In the genomic region with DNA sequence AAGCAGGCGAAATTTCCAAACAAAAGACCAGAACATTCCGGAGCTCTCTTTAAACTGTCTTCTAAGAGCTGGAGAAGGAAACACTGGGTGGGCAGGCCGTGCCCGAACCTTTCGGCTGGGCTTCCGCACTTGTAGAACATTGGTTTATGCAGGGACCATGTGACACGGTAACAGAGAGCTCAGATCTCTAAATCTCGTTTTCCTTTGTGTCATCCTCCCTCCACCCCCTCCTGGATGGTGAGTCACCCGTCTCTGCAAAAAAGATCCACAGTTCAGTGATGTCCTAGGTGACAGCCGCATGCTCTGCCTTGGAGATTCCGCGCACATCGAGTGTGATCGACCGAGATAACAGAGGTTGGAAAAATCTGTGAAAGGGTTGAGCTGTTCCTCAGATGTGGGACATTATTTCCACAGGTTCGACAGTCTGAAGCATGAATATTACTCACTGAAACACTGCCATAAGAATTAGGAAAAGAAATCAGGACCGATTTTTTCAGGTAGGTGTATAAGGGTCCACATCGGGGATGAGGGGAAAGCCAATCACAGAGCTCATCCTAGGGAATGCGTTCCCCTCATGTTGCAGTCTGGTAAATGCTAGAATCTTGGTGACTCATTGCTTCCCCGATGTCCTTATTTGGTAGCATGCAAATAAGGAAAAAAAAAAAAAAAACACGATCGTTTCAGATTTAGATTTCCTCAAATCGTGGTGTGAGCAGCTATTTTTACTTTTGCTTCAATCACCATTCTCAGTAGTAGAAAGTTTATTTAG, we compare ENCODE assay signal across 8 mouse cellular contexts.
A peak's percentile ranks its signal among the peaks of the same experiment; 100 is the strongest.
DNase-seq lines count a peak whose midpoint lies in the region; ATAC-seq lines count a peak whose summit lies in the region.

No protein-coding gene starts in this region.

- H3K36me3 ChIP-seq in embryonic facial prominence, embryonic 15.5 days = no peaks in the 10 kb centered on the region
- no peaks in the 10 kb centered on the region for H3K36me3 ChIP-seq in megakaryocyte, embryonic 14.5 days (replicated peaks; ENCODE audit: low read length)

- H3K27ac ChIP-seq in embryonic facial prominence, embryonic 15.5 days (replicated peaks) = peak overlapping the region; percentile 74

- no peak for ATAC-seq in cerebellum, adult (ENCODE audit: insufficient number of reproducible peaks, low FRiP score, low TSS enrichment)
- no peak for ATAC-seq in embryonic facial prominence, embryonic 15.5 days (ENCODE audit: insufficient number of reproducible peaks, low FRiP score, low TSS enrichment, low read depth)
- peak; percentile 34 to 47 for ATAC-seq in hematopoietic stem cell, adult 5-6 weeks (replicated peaks in 1 of 2; ENCODE audit: insufficient read depth in 1 of 2, low FRiP score in 2 of 2, low TSS enrichment in 1 of 2, low read depth in 1 of 2, poor library complexity in 2 of 2, severe bottlenecking in 2 of 2)

- 61% methylated on average over 23 of the region's 23 CpGs for WGBS in embryonic facial prominence, embryonic 15.5 days

- peak overlapping the region; percentile 27 for H3K4me2 ChIP-seq in embryonic facial prominence, embryonic 15.5 days (replicated peaks)

- peak overlapping the region; percentile 6 for H3K4me3 ChIP-seq in embryonic facial prominence, embryonic 15.5 days (replicated peaks)
- peak overlapping the region; percentile 29 for H3K4me3 ChIP-seq in megakaryocyte, embryonic 14.5 days (replicated peaks)

- H3K4me1 ChIP-seq in embryonic facial prominence, embryonic 15.5 days = peaks cover 20% of the 10 kb centered on the region
- H3K4me1 ChIP-seq in megakaryocyte, embryonic 14.5 days = peaks cover 40% of the 10 kb centered on the region

- no peaks in the 10 kb centered on the region for H3K9me3 ChIP-seq in embryonic facial prominence, embryonic 15.5 days (replicated peaks)
- no peaks in the 10 kb centered on the region for H3K9me3 ChIP-seq in megakaryocyte, embryonic 14.5 days

- no peaks in the 10 kb centered on the region for H3K27me3 ChIP-seq in embryonic facial prominence, embryonic 15.5 days
- H3K27me3 ChIP-seq in megakaryocyte, embryonic 14.5 days (replicated peaks) = peaks cover 58% of the 10 kb centered on the region

- H3K9ac ChIP-seq in embryonic facial prominence, embryonic 15.5 days = no peak overlapping the region

- peak; percentile 58 for DNase-seq in cerebellum, adult 11-12 months
- peak; percentile 82 for DNase-seq in T-cell, adult 2 months (ENCODE audit: low spot score)
- peak; percentile 80 for DNase-seq in left cerebral cortex, adult 11 months (ENCODE audit: low spot score)
- DNase-seq in thymus, postnatal 10 days (ENCODE audit: low spot score in 2 of 2) = peak; percentile 27 to 46

Comparison
In these comparisons a context has a peak if more than half of its experiments do, and no peak if none do; other contexts are left out.
1. ATAC-seq: peak in hematopoietic stem cell, adult 5-6 weeks (2 of 2); none in cerebellum, adult (single experiment) and embryonic facial prominence, embryonic 15.5 days (single experiment).
2. Peak in every context shown above with its lines, with median percentiles within 50 percentile points of each other: DNase-seq.